Mouse (Mus musculus): Measurements from ENCODE around the gene Vat1l.

DNA sequence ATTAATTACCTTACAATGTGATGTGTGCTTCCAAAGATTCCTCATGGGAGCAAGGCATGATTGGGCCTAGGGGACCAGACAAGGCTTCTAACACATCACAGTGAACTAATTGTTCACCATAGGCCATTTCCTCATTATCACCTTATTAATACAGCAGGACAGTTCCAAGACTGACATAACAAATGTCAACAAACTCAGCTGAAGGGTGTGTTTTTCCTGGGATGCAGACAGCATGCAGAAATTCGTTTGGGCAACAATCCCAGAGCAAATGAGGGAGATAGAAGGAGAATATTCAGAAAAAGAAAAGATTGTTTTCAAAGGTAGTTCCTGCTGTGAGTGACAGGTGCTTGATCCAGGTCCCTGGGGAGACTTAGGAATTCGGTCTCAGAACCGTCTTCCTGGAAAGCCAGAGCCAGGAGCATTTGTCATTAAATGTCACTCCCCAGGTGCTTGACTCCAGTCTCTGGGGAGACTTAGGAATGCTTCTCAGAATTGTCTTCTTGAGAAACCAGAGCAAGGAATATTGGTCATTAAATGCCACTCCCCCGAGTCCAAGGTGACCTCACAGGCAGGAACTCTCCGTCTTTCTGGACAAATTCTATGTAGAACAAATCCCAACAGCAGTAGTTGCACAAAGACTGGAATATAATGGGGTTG is 109.4 kb downstream of the Vat1l start:
- no peak for TF ChIP-seq CTCF (IDR thresholded peaks at IDR 0.05; ENCODE audit: low read depth)
- TF ChIP-seq EP300 (optimal IDR thresholded peaks at IDR 0.05) = no peak
